Mouse (Mus musculus) neural tube, embryonic 13.5 days (tissue): ENCODE measurements around the gene Gm11077. TPM values are rescaled to one million over a fixed set of nuclear protein-coding genes. Genes with fewer than 3 reads are reported as not detected.
A peak's percentile ranks its signal among the peaks of the same experiment; 100 is the strongest.

Source experiments
- ATAC-seq: fragments of 200-750 bp; cut with Nextera tagmentation; 2 replicates; pipeline ENCODE4 v1.8.0; 2017; ENCODE audit warnings: low read depth, mild to moderate bottlenecking, moderate TSS enrichment, moderate library complexity
- H3K27ac ChIP-seq: fragments of 300-500 bp; sonication (generic); replicated peaks from 2 replicates; pipeline ENCODE4 v1.5.1; 2015; ENCODE audit warnings: moderate library complexity, mild to moderate bottlenecking, inconsistent platforms
- H3K27me3 ChIP-seq: fragments of 300-500 bp; sonication (generic); 2 replicates; pipeline ENCODE4 v1.6.1; 2015; ENCODE audit warnings: mild to moderate bottlenecking, inconsistent platforms
- H3K36me3 ChIP-seq: fragments of 300-500 bp; sonication (generic); 2 replicates; pipeline ENCODE4 v1.6.1; 2015; ENCODE audit warnings: mild to moderate bottlenecking, inconsistent platforms
- H3K4me1 ChIP-seq: fragments of 300-500 bp; sonication (generic); replicated peaks from 2 replicates; pipeline ENCODE4 v1.6.1; 2015; ENCODE audit warnings: inconsistent platforms
- H3K4me2 ChIP-seq: fragments of 300-500 bp; sonication (generic); 2 replicates; pipeline ENCODE4 v1.6.1; 2015; ENCODE audit warnings: inconsistent platforms, mild to moderate bottlenecking, moderate library complexity
- H3K4me3 ChIP-seq: fragments of 300-500 bp; sonication (generic); 2 replicates; pipeline ENCODE4 v1.5.1; 2015; ENCODE audit warnings: mild to moderate bottlenecking, inconsistent platforms
- H3K9ac ChIP-seq: fragments of 300-500 bp; sonication (generic); 2 replicates; pipeline ENCODE4 v1.6.1; 2015; ENCODE audit warnings: moderate library complexity, mild to moderate bottlenecking, inconsistent platforms
- H3K9me3 ChIP-seq: fragments of 300-500 bp; sonication (generic); 2 replicates; pipeline ENCODE4 v1.6.1; 2016; ENCODE audit warnings: inconsistent platforms
- WGBS: fragments of 180-500 bp; shearing (Covaris S2); methylation state at CpG from one replicate; pipeline ENCODE4 v1.1.7; 2015; 5-methylcytosine and 5-hydroxymethylcytosine counted together
- polyA plus RNA-seq: library from polyadenylated mRNA; unstranded; fragments of >200 nt; fragmentation: Nextera tagmentation; extraction: Ambion mirVana; gene quantifications from 2 replicates; pipeline ENCODE4 v1.2.1, GENCODE M21; 2015

Gene Gm11077
- polyA plus RNA-seq = not detected in 2 replicates

DNA sequence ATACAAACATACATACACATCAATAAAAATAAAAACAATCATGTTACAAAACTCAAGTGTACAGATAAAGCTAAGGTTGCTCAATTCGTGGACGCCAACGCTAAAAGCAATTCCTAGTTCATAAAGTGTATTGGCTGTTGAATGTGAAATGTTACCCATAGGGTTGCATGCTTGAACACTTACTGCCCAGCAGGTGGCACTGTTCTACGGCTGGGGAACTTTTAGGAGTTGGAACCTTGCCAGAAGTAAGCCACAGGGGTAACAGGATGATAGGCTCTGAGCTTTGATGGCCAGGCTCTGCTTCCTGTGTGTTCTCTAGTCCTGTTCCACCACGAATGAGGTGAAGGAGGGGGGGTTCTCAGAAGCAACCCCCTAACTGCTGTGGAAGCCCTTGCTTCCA, at the start of gene Gm11077:
Gene Gm11077 (plus strand): TSS at position 13 of the 400 bp plus-strand sequence.
- Histone ChIP-seq H3K9me3 (0 out of 2 replicates have a peak, but pooled peaks cover 6% of the 10 kb centered on the region), H3K4me3 (no peak within 1 kb of the TSS), H3K4me2 (no peak within 1 kb of the TSS), H3K27ac (no peak within 1 kb of the TSS), H3K4me1 (peaks cover 8% of the 10 kb centered on the region), H3K36me3 (no peaks in the 10 kb centered on the region), H3K27me3 (no peaks in the 10 kb centered on the region), H3K9ac (no peak within 1 kb of the TSS)
- WGBS = 86% methylated on average over 5 of the region's 5 CpGs
- no peak for ATAC-seq

DNA sequence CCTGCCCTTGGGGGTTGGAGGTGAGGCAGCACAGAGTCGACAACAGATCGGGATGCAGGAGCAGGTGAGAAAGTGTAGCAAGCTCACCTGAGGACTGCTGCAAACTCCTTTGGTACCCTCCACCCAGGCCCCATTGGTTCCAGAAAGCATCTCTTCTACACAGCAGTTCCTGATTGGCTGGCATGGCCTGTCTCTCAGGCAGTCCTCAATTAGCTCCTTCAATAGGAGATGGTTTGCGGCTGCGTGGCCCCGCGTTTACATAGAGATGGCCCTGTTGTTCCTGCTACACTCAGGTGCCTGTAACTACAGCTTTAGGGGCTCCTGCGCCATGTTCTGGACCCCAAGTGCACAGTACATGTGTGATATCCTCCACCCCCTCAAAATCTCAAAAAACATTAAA, 48.4 kb upstream of the Gm11077 start:
- H3K9ac ChIP-seq = no peak overlapping the region
- H3K27me3 ChIP-seq = no peaks in the 10 kb centered on the region
- H3K4me1 ChIP-seq = peaks cover 46% of the 10 kb centered on the region
- WGBS = 55% methylated on average over 7 of the region's 7 CpGs
- no peak overlapping the region for H3K4me3 ChIP-seq
- H3K36me3 ChIP-seq = no peaks in the 10 kb centered on the region
- no peaks in the 10 kb centered on the region for H3K9me3 ChIP-seq
- no peak overlapping the region for H3K4me2 ChIP-seq
- ATAC-seq = no peak
- no peak overlapping the region for H3K27ac ChIP-seq

DNA sequence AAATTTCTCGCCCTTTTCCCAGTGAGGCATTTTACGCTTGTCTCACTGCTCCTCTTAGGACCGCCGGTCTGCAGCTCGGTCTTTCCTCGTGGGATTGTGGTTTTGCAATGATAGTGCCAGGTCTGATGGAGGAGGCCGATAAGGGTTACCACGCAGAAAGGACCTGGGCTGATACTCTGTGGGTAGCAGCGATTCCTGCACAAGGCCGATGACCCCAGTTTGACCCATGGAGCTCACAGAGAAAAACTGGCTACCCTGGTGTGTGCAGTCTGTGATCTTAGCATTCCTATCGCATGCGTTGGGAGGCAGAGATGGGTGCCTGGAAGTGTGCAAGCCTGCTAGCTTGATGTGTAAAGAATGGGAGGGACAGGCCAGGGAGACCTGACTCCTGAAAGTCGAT, 46.3 kb upstream of the Gm11077 start:
- no peak overlapping the region for H3K9ac ChIP-seq
- no peaks in the 10 kb centered on the region for H3K27me3 ChIP-seq
- peak overlapping the region; percentile 21; the same call in 1 of the 2 replicates for H3K4me2 ChIP-seq
- peak; percentile 9; the same call in 1 of the 2 replicates for ATAC-seq
- 30% methylated on average over 13 of the region's 13 CpGs for WGBS
- no peaks in the 10 kb centered on the region for H3K9me3 ChIP-seq
- no peak overlapping the region for H3K4me3 ChIP-seq
- no peaks in the 10 kb centered on the region for H3K36me3 ChIP-seq
- H3K27ac ChIP-seq = no peak overlapping the region
- peaks cover 37% of the 10 kb centered on the region for H3K4me1 ChIP-seq

DNA sequence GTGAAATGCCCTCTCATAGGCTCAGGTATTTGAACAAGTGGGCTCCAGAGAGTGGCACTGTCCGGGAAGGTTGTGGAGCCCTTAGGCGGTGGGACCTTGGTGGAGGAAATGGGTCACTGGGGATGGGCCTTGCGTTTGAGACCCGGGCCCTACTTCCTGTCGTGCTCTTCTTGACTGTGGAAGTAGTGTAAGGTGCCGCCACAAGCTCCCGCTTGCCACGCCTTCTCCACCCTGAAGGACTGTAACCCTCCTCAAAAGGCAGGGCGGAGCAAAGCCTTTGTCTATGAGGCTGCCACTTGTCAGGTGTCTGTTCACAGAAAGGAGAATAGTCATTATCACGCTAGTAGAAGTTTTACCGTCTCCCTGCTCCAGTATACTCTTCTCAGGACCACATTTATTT, 44.7 kb upstream of the Gm11077 start:
- Histone ChIP-seq H3K27me3 (no peaks in the 10 kb centered on the region), H3K9me3 (no peaks in the 10 kb centered on the region), H3K9ac (no peak overlapping the region), H3K4me1 (peaks cover 22% of the 10 kb centered on the region), H3K4me2 (no peak overlapping the region), H3K36me3 (no peaks in the 10 kb centered on the region), H3K4me3 (no peak overlapping the region), H3K27ac (no peak overlapping the region)
- no peak for ATAC-seq
- 90% methylated on average over 11 of the region's 11 CpGs for WGBS

DNA sequence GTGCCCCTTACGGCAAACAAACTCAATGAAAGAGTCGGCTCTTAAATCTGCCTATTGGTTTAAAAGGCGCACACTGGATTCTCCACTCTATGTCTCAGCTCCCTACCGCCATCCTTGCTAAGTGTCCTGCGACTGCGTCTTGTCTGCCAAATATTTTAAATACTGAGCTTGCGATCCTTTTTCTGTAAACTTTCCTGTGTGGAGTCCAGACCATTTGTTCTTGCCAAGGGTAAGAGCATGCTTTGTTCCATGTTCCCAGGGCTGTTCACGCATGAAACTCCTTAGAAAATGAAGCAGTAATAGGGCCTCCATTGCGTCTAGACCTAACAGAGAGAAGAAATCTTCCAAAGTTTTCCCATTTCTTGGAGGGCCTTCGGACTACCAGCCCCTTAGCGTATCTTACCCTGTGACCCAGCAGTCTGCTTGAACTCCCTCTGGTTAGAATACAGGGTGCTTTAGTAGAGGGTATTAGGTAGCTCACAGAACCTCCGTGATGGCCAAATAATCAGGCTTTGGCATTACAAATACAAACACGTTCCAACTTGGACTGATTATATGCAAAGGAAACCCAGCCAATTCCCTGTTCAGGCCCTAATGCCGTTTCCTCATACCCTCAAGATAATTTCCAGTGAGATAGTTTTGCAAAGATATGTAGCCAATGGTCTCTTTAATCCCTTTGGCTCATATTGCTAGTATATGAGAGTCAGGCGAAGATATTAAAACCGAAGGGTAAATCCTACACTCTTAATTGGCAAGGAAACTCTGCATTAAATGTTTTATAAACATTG, 39.3 kb upstream of the Gm11077 start:
- WGBS = 88% methylated on average over 16 of the region's 16 CpGs
- H3K4me1 ChIP-seq = no peaks in the 10 kb centered on the region
- no peak overlapping the region for H3K4me2 ChIP-seq
- H3K27ac ChIP-seq = no peak overlapping the region
- H3K36me3 ChIP-seq = no peaks in the 10 kb centered on the region
- H3K4me3 ChIP-seq = no peak overlapping the region
- no peaks in the 10 kb centered on the region for H3K9me3 ChIP-seq
- H3K27me3 ChIP-seq = no peaks in the 10 kb centered on the region
- ATAC-seq = no peak
- no peak overlapping the region for H3K9ac ChIP-seq

DNA sequence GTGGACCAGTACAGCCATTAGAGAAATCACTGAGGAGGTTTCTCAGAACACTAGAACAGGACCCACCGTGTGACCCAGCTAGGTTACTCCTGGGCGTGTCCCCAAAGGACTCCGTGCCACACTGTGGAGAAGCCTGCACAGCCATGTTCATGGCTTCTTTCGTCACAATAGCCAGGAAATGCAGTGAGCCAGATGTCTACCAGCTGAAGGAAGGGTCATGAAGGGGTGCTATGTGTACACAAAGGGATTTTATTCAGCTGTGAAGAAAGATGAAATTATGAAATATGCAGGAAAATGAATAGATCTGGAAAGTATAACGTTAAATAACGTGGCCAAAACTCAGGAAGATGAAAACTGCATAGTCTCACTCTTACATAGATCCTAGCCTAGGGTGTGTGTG, 36.9 kb upstream of the Gm11077 start:
- Histone ChIP-seq H3K9me3 (no peaks in the 10 kb centered on the region), H3K36me3 (no peaks in the 10 kb centered on the region), H3K9ac (no peak overlapping the region), H3K4me3 (no peak overlapping the region), H3K4me1 (peaks cover 21% of the 10 kb centered on the region), H3K27ac (no peak overlapping the region), H3K4me2 (no peak overlapping the region), H3K27me3 (no peaks in the 10 kb centered on the region)
- WGBS = 87% methylated on average over 6 of the region's 6 CpGs
- ATAC-seq = no peak

DNA sequence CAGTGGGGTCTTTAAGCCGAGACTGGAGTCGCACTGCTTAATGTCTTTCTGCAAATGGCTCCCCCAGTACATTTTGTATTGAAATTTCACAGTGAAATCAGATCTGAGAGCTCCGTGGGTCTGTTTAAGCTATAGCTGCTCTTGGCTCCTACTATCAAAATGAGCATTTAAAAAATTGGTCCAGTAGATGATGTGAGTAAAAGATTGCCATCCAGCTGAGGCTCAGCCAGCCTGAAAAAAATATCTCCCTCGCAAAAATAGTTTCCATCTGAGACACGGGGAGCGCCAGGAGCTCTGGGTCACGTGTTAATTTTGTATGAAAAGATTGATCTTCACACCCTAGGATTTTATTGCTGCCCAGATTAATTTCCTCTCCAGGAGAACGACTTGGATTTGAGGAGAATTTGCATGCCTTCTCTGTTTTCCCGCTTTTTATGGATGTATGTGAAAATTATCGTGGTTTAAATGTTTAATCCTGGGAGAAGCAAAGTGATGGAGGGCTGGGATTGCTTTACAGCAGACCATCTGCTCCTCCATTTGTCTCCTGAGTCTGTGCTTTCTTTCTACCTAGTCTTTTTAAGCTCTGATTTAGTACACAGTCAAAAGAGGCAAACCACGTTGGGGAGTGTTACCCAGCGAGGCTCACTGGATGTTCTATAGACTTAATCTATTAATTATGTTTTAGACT, 32.7 kb upstream of the Gm11077 start:
- no peaks in the 10 kb centered on the region for H3K27me3 ChIP-seq
- H3K9ac ChIP-seq = no peak overlapping the region
- peak overlapping the region; percentile 31 for H3K4me2 ChIP-seq
- ATAC-seq = peak; percentile 57
- no peak overlapping the region for H3K4me3 ChIP-seq
- H3K9me3 ChIP-seq = no peaks in the 10 kb centered on the region
- no peaks in the 10 kb centered on the region for H3K36me3 ChIP-seq
- H3K27ac ChIP-seq = peak overlapping the region; percentile 67
- WGBS = 26% methylated on average over 12 of the region's 12 CpGs
- H3K4me1 ChIP-seq = peaks cover 23% of the 10 kb centered on the region

DNA sequence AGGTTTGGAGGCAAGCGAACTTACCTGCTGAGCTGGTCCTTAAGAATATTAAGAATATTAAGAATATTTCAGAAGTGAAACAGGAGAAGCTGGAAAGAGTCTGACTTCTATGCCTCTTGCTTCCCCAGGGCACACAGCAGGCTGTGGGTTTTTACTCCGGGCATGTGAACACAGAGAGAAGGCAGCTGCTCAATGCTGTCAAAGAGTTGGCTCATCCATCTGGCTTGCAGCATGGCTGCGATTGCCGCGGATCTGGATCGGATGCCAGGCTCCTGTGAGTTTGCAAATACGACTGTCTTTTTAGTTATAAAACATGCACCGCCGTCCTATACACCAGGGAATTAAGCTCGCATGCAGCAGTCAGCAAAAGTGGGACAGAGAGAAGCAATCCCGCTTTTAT, 31.1 kb upstream of the Gm11077 start:
- Histone ChIP-seq H3K4me3 (no peak overlapping the region), H3K36me3 (no peaks in the 10 kb centered on the region), H3K9ac (no peak overlapping the region), H3K4me2 (no peak overlapping the region), H3K4me1 (peaks cover 23% of the 10 kb centered on the region), H3K9me3 (no peaks in the 10 kb centered on the region), H3K27ac (no peak overlapping the region), H3K27me3 (no peaks in the 10 kb centered on the region)
- whole genome bisulfite sequencing = 74% methylated on average over 11 of the region's 11 CpGs
- ATAC-seq = no peak

DNA sequence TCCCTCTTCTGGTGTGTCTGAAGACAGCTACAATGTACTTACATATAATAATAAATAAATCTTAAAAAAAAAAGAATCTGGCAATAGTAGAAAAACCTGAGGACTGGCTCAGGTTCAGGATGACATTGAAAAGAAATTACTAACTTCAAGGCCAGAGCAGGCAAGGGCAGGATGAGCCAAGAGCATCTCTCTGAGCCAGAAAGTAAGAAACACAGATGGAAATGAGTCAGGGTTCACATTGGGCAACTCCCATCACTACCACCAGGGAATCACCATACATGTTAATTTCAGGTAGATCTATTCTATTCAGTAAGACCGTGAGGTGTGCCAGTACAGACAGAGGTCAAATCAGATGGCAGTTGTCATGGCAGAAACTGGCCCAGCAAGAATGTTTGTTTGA, 30.5 kb upstream of the Gm11077 start:
- H3K4me1 ChIP-seq = peaks cover 23% of the 10 kb centered on the region
- ATAC-seq = no peak
- no peak overlapping the region for H3K4me3 ChIP-seq
- no peak overlapping the region for H3K9ac ChIP-seq
- no peak overlapping the region for H3K4me2 ChIP-seq
- H3K27me3 ChIP-seq = no peaks in the 10 kb centered on the region
- H3K27ac ChIP-seq = no peak overlapping the region
- 90% methylated on average over 1 of the region's 1 CpGs for WGBS
- no peaks in the 10 kb centered on the region for H3K9me3 ChIP-seq
- no peaks in the 10 kb centered on the region for H3K36me3 ChIP-seq

DNA sequence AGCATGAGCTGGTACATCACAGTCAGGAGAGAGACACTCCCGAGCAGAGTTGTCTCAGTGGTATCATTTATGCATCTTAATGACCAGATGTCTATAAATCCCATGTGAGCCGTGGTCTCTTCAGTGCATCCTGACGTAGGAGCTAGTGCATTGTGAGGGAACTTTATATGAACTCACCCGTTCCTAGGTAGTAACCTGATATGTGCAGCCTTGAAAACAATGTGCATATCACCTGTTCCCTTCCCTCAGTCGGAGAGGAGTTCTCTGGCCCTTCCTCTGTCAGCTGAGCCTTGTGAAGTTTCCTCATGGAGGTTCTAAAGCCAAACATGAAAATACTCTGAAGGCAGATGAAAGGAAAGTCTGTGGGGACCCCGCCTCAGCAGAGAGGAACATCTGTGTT, 27.8 kb upstream of the Gm11077 start:
- no peak overlapping the region for H3K27ac ChIP-seq
- no peaks in the 10 kb centered on the region for H3K36me3 ChIP-seq
- no peak for ATAC-seq
- no peak overlapping the region for H3K9ac ChIP-seq
- no peak overlapping the region for H3K4me2 ChIP-seq
- H3K9me3 ChIP-seq = 0 out of 2 replicates have a peak, but pooled peaks cover 4% of the 10 kb centered on the region
- no peak overlapping the region for H3K4me3 ChIP-seq
- H3K27me3 ChIP-seq = no peaks in the 10 kb centered on the region
- 76% methylated on average over 6 of the region's 6 CpGs for WGBS
- H3K4me1 ChIP-seq = peaks cover 11% of the 10 kb centered on the region

DNA sequence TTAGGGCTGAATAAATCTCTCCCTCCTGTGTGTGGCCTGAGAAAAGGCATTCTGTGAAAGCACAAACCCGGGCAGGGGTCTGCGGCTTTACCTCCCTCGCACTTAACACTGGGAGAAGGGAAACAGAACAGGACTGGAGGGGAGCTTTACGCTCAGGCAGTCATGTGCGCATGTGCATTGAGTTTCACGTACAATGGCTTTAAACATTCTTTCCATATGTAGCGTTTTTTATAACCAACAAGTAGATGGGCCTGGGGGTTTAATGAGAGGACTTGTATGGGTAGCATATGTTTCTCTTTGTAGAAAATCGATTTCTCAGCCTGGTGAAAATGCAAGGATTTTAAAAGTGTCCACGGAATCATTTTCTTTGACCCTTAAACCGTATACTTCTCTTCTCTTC, 24.0 kb upstream of the Gm11077 start:
- 87% methylated on average over 10 of the region's 10 CpGs for WGBS
- H3K9ac ChIP-seq = no peak overlapping the region
- H3K27me3 ChIP-seq = no peaks in the 10 kb centered on the region
- 0 out of 2 replicates have a peak, but pooled peaks cover 4% of the 10 kb centered on the region for H3K9me3 ChIP-seq
- H3K4me2 ChIP-seq = no peak overlapping the region
- ATAC-seq = no peak
- no peak overlapping the region for H3K4me3 ChIP-seq
- no peak overlapping the region for H3K27ac ChIP-seq
- no peaks in the 10 kb centered on the region; the same call in 1 of the 2 replicates for H3K4me1 ChIP-seq
- no peaks in the 10 kb centered on the region for H3K36me3 ChIP-seq

DNA sequence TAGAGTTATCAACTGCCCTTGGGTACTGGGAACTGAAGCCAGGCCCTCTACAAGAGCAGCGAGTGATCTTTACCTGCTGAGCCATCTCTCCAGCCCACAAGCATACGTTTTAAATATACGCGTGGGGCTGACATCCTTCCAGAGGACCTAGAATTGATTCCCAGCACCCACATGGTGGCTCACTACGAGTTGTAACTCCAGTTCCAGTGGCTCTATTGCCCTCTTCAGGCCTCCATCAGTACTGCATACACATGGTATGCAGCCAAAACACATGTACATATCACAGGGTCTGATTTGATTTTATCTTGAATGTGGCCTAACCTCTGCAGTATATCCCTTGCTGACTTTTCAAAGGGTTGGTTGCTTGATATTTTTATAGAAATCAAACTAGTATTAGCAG, 23.0 kb upstream of the Gm11077 start:
- Histone ChIP-seq H3K4me2 (no peak overlapping the region), H3K4me3 (no peak overlapping the region), H3K27me3 (no peaks in the 10 kb centered on the region), H3K36me3 (no peaks in the 10 kb centered on the region), H3K9me3 (0 out of 2 replicates have a peak, but pooled peaks cover 4% of the 10 kb centered on the region), H3K4me1 (no peaks in the 10 kb centered on the region; the same call in 1 of the 2 replicates), H3K9ac (no peak overlapping the region), H3K27ac (no peak overlapping the region)
- WGBS = 92% methylated on average over 5 of the region's 5 CpGs
- no peak for ATAC-seq
